Mouse (Mus musculus): ENCODE data around the gene Stxbp1.

Stxbp1 gene

DNA sequence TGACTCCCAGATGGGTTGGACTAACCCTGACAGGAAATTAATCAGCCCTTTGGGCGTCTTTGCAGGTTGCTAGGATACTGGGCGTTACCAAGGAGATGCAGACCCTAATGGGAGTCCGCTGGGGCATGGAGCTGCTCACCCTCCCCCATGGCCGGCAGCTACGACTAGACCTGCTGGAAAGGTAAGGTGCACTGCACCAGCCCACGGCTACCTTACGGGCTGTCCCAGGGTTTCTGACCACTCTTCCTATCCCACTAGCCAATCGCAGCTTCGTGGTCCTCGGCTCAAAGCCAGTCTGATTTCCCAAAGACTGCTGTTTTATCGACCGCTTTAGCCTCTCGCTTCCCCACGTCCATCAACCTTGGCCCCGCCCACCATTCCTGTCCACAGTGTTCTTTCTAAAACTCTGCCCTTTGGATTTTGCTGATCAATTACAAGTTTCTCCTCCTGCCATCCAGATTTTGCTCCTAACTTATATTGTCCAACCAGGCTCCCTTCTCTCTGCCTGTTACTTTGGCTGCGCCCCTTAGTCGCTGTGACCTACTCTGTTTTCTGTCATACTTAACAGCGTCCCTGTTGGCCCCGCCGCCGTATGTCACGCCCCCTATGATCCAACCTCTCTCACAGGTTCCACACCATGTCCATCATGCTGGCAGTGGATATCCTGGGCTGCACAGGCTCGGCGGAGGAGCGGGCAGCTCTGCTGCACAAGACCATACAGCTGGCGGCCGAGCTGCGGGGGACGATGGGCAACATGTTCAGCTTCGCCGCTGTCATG lies 96.0 kb downstream of the Stxbp1 start:
- DNase-seq, result no peak

DNA sequence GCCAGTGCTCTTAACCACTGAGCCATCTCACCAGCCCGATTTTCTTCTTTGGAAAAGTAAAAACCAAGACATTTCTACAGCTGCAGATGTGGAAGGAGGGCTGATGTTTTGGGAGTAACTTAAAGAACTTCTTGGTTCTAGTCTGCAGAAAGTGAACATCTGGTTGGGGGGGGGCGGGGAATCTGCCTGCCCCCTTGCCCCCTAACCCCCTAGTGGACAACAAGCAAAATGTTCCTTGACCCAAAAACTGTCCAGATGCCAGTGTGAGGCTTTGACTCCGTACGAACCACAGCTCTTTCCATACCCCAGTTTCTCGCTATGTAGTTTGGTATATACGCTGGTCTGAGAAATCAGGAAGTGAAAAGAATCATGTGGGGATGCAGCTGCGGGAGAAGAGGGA lies 96.8 kb downstream of the Stxbp1 start:
- no peak for DNase-seq

DNA sequence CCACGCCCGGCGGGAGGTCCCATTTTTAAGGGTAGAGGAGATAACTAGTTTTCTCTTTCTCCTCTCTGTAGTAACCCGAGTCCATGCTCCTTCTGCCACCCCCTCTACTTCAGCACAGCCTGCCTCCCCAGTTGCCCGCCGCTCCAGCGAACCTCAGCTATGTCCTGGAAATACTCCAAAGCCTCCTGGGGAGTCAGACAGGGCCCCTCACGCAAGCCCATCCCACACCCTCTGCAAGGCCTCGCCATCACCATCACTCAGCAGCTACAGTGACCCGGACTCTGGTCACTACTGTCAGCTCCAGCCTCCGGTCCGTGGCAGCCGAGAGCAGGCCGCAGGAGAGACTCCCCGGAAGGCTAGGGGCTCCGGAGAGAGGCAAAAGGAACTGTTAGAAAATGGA lies 98.0 kb downstream of the Stxbp1 start:
- no peak for DNase-seq

DNA sequence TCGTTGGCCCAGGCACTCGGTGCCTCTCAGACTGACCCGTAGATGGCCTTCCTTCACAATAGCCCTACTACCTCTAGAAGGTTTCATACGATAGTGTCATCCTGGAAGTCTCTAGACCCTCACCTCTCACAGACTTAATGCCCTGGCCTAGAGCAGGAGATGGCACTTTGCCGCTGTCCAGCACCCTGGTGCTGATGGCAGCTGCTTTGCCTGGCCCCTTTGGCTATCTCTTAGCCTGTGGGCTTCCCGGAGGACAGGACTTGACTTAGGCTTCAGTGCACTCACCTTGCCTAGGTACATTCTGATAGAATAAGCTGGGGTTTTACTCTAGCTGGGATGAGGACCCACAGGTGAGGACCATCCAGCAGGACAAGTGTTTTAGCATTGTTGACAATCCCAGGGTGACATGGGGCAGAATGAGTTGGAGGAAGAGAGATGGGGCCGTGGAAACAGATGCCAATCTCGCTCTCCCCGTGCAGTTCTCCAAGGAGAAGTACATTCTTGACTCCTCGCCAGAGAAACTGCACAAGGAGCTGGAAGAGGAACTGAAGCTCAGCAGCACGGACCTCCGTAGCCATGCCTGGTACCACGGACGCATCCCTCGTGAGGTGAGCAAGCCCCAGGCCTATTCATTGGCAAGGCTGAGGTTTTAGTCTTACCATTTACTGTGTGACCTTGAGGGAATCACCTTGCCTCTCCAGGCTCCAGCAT lies 102.6 kb downstream of the Stxbp1 start:
- DNase-seq, result no peak

DNA sequence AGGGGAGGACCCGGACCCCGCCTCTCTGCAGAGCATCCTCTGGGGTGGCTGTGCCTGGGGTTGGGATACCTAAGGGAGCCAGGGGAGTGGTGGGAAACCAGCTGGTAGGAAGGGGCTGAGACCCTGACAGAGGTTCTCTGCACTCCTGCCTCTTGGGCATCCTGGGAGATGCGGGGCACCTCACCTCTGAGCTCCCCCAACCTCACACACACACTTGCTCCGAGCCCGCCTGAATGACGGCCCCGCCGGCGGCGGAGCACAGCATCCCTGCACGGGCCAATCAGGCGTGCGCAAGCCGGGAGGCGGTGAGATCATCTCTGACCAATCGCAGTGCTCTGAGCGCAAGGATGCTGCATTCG lies 104.9 kb downstream of the Stxbp1 start:
- DNase-seq, result peak; percentile 88

DNA sequence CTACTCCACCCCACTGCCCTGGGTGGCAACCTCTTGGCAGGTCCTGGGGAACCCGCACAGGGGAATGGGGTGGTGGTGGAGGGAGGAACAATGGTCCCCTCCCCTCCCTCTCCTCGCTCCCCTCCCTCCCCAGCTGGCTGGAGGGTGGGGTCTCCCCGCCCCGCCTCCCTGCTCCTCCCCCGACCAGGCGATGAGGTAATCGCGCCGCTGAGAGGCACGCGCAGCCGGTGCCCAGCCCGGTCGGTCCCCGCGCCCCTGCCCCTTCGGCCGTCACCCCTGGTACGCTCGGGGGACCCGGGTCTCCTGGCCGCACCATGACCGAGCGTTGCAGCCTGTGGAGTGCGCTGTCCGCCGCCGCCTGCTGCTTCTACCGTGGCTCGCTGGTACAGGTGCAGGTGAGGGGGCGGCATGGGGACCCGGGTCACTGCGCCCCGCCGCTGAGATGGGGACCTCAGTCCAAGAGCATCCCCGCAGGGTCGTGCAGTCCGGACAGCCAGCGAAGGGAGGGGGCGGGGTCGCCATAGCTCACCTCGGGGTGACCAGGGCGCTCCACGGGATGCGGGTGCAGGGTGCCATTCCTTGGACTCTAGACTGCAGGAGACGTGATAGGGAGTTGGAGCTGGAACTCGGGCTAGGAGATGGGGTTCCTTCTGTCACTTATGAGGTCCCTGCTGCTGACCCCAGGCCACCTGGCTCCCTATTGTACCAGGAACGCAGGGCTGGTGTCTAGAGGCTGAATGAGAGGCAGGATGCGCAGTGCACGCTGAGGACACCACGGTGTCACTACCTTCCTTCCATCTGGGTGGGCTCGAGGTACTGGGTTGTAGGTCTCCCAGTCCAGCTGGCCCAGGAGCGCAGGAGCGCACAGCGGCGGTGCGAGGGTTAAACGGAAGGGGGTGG lies 105.5 kb downstream of the Stxbp1 start:
- peak; percentile 73 for DNase-seq

DNA sequence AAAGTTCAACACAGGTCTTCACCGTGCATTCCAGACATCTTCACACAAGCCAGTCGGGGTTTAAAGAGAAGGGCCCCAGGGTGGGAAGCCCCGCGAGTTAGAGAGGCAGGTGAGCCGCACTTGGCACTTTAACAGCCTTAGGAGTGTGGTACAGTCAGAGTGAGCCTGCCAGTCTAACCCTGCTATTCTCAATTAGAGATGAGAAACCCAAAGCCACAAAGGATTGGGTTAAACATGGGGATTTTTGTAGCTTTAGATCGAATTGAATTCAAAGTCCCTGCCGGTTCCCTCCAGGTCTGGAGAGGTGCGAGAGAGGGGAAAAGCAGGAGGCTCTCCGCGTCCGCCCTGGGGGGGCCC lies 106.2 kb downstream of the Stxbp1 start, which contains the start of gene 6330409D20Rik:
Gene 6330409D20Rik, minus strand, starts transcription at position 101 of the 357 bp plus-strand sequence.
- DNase-seq, result no peak

DNA sequence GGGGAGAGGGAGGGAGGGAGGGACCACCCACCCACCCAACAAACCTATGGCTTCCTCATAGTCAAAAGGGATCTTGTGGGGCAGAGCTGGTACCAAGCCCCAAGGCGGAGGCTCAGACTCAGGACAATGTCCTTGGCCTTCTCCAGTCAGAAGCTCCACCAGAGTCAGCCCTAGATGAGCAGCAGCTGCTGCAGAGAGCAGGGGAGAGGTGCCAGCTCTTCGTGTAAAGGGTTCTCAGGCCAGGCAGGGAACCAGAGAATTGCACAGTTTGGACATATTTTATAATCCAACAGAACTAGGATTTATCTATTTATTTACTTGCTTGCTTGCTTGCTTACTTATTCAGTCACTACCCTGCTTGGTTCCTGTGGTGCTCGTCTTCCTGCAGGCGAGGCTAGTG lies 107.7 kb downstream of the Stxbp1 start:
- DNase-seq, result no peak
